Mouse (Mus musculus): ENCODE measurements around the gene Lrriq4. TPM values are rescaled to one million over a fixed set of nuclear protein-coding genes. Genes with fewer than 3 reads are reported as not detected.

The Lrriq4 gene
- polyA plus RNA-seq, 1 experiment from 2014 or later = not detected

DNA sequence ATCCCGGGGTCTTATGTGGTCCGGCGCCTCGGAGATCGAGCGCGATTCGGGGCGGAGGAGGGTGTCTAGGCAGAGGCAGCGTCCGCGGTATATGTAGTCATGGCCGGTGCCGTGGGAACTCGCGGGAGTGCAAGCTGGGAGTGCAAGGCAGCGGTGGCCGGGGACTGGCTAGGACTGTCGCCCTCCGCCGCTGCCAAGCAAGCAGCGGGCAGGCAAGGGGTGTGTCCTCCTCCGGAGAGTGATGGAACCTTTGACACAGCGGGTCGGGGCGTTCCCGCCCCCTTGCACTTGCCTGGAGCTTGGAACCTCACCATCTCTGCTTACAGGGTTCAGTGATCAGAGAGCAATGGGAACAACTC is 41.6 kb upstream of the Lrriq4 start:
- H3K27me3 ChIP-seq (ENCODE audit: control insufficient read depth, insufficient read depth, low read depth, low read length) = peaks cover 3% of the 10 kb centered on the region; the same call in 1 of the 2 replicates
- H3K36me3 ChIP-seq (ENCODE audit: control insufficient read depth, insufficient read depth, low read length) = peaks cover 7% of the 10 kb centered on the region
- H3K4me1 ChIP-seq (ENCODE audit: control insufficient read depth, insufficient read depth, low read length) = peaks cover 22% of the 10 kb centered on the region
- H3K27ac ChIP-seq (ENCODE audit: low read length) = peak overlapping the region; percentile 98
- H3K4me3 ChIP-seq (ENCODE audit: low read depth, low read length) = peak overlapping the region; percentile 93
- peak overlapping the region; percentile 68 for H3K4me2 ChIP-seq (ENCODE audit: low read length)
- 0% methylated on average over 27 of the region's 27 CpGs for WGBS
- peak overlapping the region; percentile 85 for H3K9ac ChIP-seq (ENCODE audit: low read depth, low read length)
- ATAC-seq = no peak
- H3K9me3 ChIP-seq (replicated peaks; ENCODE audit: control insufficient read depth, low read length, poor library complexity, severe bottlenecking) = no peaks in the 10 kb centered on the region

DNA sequence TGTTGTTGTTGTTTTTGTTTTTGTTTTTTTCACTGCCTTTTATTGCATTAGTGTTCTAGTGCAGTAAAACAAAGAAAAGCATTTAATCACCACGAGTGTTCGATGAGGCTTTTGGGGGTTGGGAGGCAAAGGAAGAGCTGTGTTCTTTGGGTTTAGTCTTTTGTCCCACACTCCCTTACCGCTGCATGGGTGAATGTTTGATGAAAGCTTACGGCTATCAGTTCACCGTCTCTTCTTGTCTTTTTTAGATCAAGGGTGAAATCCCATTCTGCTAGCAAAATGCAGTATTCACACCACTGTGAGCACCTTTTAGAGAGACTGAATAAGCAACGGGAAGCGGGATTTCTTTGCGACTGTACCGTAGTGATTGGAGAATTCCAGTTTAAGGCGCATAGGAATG is 41.1 kb upstream of the Lrriq4 start:
- Histone ChIP-seq H3K4me2 (ENCODE audit: low read length) (peak overlapping the region; percentile 68), H3K9ac (ENCODE audit: low read depth, low read length) (peak overlapping the region; percentile 85; the same call in 1 of the 2 replicates), H3K4me1 (ENCODE audit: control insufficient read depth, insufficient read depth, low read length) (peaks cover 24% of the 10 kb centered on the region), H3K27me3 (ENCODE audit: control insufficient read depth, insufficient read depth, low read depth, low read length) (no peaks in the 10 kb centered on the region), H3K27ac (ENCODE audit: low read length) (no peak overlapping the region), H3K9me3 (replicated peaks; ENCODE audit: control insufficient read depth, low read length, poor library complexity, severe bottlenecking) (no peaks in the 10 kb centered on the region), H3K36me3 (ENCODE audit: control insufficient read depth, insufficient read depth, low read length) (peaks cover 7% of the 10 kb centered on the region), H3K4me3 (ENCODE audit: low read depth, low read length) (peak overlapping the region; percentile 93)
- no peak for ATAC-seq
- WGBS = 22% methylated on average over 10 of the region's 10 CpGs

DNA sequence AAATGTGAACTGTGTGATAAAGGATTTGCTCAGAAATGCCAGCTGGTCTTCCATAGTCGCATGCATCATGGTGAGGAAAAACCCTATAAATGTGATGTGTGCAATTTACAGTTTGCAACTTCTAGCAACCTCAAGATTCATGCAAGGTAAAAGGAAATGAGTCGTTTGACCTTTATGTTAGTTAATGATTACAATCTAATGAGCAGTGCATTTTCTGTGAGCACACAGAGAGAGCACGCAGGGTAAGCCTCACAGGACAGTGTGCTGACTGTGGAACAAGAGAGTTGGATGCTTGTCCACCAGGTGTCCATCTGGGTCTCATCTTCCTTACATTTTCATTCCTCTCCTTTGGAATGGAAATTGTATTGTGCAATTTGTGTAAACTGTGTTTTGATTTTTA is 35.3 kb upstream of the Lrriq4 start:
- H3K36me3 ChIP-seq (ENCODE audit: control insufficient read depth, insufficient read depth, low read length) = peaks cover 31% of the 10 kb centered on the region
- no peaks in the 10 kb centered on the region for H3K27me3 ChIP-seq (ENCODE audit: control insufficient read depth, insufficient read depth, low read depth, low read length)
- no peak overlapping the region for H3K9ac ChIP-seq (ENCODE audit: low read depth, low read length)
- no peak overlapping the region for H3K4me2 ChIP-seq (ENCODE audit: low read length)
- ATAC-seq = no peak
- no peak overlapping the region for H3K4me3 ChIP-seq (ENCODE audit: low read depth, low read length)
- 93% methylated on average over 3 of the region's 3 CpGs for WGBS
- H3K9me3 ChIP-seq (replicated peaks; ENCODE audit: control insufficient read depth, low read length, poor library complexity, severe bottlenecking) = no peaks in the 10 kb centered on the region
- H3K27ac ChIP-seq (ENCODE audit: low read length) = no peak overlapping the region
- peaks cover 8% of the 10 kb centered on the region for H3K4me1 ChIP-seq (ENCODE audit: control insufficient read depth, insufficient read depth, low read length)

DNA sequence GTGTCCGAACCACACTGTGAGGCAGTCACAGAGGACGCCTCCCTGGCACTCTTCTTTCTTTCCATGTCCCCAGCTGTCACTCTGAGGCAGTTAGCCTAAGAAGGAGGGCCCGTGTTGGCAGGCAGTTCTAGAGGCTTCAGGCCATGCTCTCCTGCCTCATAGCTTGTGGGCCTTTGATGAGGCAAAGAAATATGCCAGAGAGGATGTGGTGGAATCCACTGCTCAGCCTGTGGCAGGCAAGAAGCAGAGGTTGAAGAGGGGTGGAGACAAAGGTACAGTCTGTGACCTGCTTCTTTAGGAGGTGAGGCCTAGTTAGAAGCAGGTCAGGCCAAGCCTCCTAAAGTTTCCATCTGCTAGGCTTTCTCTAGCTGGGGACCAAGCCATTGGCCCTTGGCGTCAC is 33.4 kb upstream of the Lrriq4 start:
- Histone ChIP-seq H3K27me3 (ENCODE audit: control insufficient read depth, insufficient read depth, low read depth, low read length) (no peaks in the 10 kb centered on the region), H3K27ac (ENCODE audit: low read length) (no peak overlapping the region), H3K4me2 (ENCODE audit: low read length) (no peak overlapping the region), H3K9me3 (replicated peaks; ENCODE audit: control insufficient read depth, low read length, poor library complexity, severe bottlenecking) (no peaks in the 10 kb centered on the region), H3K9ac (ENCODE audit: low read depth, low read length) (no peak overlapping the region), H3K4me3 (ENCODE audit: low read depth, low read length) (no peak overlapping the region), H3K36me3 (ENCODE audit: control insufficient read depth, insufficient read depth, low read length) (peaks cover 42% of the 10 kb centered on the region), H3K4me1 (ENCODE audit: control insufficient read depth, insufficient read depth, low read length) (peaks cover 3% of the 10 kb centered on the region)
- WGBS = 95% methylated on average over 4 of the region's 4 CpGs
- ATAC-seq = no peak

DNA sequence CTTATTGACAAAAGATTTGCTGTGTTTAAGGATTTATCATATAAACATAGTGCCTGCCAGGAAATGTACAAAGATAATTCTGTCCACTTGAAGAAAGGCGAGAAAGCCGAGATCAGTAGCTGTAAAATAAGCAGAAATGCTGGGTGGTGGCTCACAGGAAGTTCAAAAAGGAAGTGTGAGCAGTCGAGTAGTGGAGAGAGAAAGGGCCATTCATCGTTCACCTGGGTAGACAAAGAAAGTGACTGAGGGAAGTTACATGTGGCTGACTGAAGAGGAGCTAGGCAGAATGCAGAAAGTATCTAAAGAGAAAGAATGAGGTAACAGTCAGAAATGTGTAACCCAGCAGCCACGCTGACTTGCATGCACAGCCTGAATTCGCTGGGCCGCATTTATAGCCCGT is 24.2 kb upstream of the Lrriq4 start:
- Histone ChIP-seq H3K4me3 (ENCODE audit: low read depth, low read length) (no peak overlapping the region), H3K4me2 (ENCODE audit: low read length) (no peak overlapping the region), H3K27me3 (ENCODE audit: control insufficient read depth, insufficient read depth, low read depth, low read length) (no peaks in the 10 kb centered on the region), H3K4me1 (ENCODE audit: control insufficient read depth, insufficient read depth, low read length) (no peaks in the 10 kb centered on the region), H3K9me3 (replicated peaks; ENCODE audit: control insufficient read depth, low read length, poor library complexity, severe bottlenecking) (no peaks in the 10 kb centered on the region), H3K9ac (ENCODE audit: low read depth, low read length) (no peak overlapping the region), H3K27ac (ENCODE audit: low read length) (no peak overlapping the region), H3K36me3 (ENCODE audit: control insufficient read depth, insufficient read depth, low read length) (peaks cover 13% of the 10 kb centered on the region)
- ATAC-seq = no peak
- WGBS = 90% methylated on average over 8 of the region's 8 CpGs

DNA sequence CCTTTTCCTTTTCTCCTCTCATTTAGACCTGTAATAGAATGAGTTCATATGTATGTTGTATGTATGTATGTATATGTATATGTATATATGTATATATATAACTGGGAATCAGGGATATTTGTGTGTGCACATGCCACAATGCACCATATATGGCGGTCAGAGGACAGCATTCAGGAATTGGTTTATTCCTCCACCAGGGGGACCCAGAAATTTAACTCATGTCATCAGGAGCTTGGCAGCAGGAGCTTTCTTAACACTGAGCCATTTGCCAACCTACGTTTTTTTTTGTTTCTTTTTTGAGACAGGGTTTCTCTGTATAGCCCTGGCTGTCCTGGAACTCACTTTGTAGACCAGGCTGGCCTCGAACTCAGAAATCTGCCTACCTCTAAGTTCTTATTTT is 10.6 kb upstream of the Lrriq4 start:
- no peak overlapping the region for H3K27ac ChIP-seq (ENCODE audit: low read length)
- H3K9me3 ChIP-seq (replicated peaks; ENCODE audit: control insufficient read depth, low read length, poor library complexity, severe bottlenecking) = no peaks in the 10 kb centered on the region
- 60% methylated on average over 3 of the region's 3 CpGs for WGBS

DNA sequence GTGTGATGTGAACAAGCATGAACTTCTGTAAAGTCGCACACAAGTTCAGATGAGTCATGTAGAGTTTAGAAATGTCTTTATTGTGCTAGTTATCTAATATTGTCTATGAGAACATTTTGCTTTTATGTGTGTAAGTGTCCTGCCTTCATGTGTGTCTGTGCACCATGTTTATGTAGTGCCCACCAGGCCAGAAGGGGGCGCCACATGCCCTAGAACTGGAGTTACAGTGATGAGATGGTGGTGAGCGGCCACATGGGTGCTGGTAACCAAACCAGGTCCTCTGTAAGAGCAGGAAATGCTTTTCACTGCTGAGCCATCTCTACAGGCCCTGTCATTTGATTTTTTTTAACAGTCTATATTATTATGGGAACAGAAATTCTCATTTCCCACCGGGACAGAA is 8.7 kb upstream of the Lrriq4 start:
- Histone ChIP-seq H3K27me3 (ENCODE audit: control insufficient read depth, insufficient read depth, low read depth, low read length) (no peaks in the 10 kb centered on the region), H3K27ac (ENCODE audit: low read length) (no peak overlapping the region), H3K4me2 (ENCODE audit: low read length) (no peak overlapping the region), H3K9me3 (replicated peaks; ENCODE audit: control insufficient read depth, low read length, poor library complexity, severe bottlenecking) (no peaks in the 10 kb centered on the region), H3K4me3 (ENCODE audit: low read depth, low read length) (no peak overlapping the region), H3K36me3 (ENCODE audit: control insufficient read depth, insufficient read depth, low read length) (no peaks in the 10 kb centered on the region), H3K4me1 (ENCODE audit: control insufficient read depth, insufficient read depth, low read length) (no peaks in the 10 kb centered on the region), H3K9ac (ENCODE audit: low read depth, low read length) (no peak overlapping the region)
- 86% methylated on average over 4 of the region's 4 CpGs for WGBS
- no peak for ATAC-seq

More for the DNA sequence above, 10.6 kb upstream of the Lrriq4 start:
- no peaks in the 10 kb centered on the region for H3K4me1 ChIP-seq (ENCODE audit: control insufficient read depth, insufficient read depth, low read length)
- no peak for ATAC-seq
- no peaks in the 10 kb centered on the region for H3K36me3 ChIP-seq (ENCODE audit: control insufficient read depth, insufficient read depth, low read length)
- H3K4me2 ChIP-seq (ENCODE audit: low read length) = no peak overlapping the region
- H3K9ac ChIP-seq (ENCODE audit: low read depth, low read length) = no peak overlapping the region
- no peaks in the 10 kb centered on the region for H3K27me3 ChIP-seq (ENCODE audit: control insufficient read depth, insufficient read depth, low read depth, low read length)
- H3K4me3 ChIP-seq (ENCODE audit: low read depth, low read length) = no peak overlapping the region

DNA sequence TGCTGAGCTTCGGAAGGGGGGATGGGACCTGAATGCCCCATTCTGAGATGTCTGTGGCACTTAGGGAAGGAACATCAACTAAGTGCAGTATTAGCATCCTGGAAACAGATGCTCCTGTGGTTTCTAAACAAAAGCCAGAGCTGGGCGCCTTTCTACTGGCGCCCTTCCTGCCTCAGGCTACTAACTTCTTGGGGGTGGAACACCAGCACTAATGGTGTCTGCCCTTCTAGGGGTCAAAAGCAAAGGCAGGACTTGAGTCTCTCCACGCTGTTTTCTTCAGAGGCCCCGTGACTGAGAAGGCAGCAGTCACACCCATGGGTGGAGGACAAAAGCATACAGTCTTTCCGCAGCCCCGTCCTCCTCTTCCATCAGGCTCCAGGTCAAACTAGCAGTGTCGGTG is 2.5 kb downstream of the Lrriq4 start:
- no peaks in the 10 kb centered on the region for H3K9me3 ChIP-seq (replicated peaks; ENCODE audit: control insufficient read depth, low read length, poor library complexity, severe bottlenecking)
- no peaks in the 10 kb centered on the region for H3K36me3 ChIP-seq (ENCODE audit: control insufficient read depth, insufficient read depth, low read length)
- no peak for ATAC-seq
- WGBS = 56% methylated on average over 8 of the region's 8 CpGs
- H3K4me2 ChIP-seq (ENCODE audit: low read length) = no peak overlapping the region
- peaks cover 8% of the 10 kb centered on the region; the same call in 1 of the 2 replicates for H3K4me1 ChIP-seq (ENCODE audit: control insufficient read depth, insufficient read depth, low read length)
- no peak overlapping the region for H3K9ac ChIP-seq (ENCODE audit: low read depth, low read length)
- H3K27me3 ChIP-seq (ENCODE audit: control insufficient read depth, insufficient read depth, low read depth, low read length) = peaks cover 7% of the 10 kb centered on the region
- H3K27ac ChIP-seq (ENCODE audit: low read length) = no peak overlapping the region
- no peak overlapping the region for H3K4me3 ChIP-seq (ENCODE audit: low read depth, low read length)

DNA sequence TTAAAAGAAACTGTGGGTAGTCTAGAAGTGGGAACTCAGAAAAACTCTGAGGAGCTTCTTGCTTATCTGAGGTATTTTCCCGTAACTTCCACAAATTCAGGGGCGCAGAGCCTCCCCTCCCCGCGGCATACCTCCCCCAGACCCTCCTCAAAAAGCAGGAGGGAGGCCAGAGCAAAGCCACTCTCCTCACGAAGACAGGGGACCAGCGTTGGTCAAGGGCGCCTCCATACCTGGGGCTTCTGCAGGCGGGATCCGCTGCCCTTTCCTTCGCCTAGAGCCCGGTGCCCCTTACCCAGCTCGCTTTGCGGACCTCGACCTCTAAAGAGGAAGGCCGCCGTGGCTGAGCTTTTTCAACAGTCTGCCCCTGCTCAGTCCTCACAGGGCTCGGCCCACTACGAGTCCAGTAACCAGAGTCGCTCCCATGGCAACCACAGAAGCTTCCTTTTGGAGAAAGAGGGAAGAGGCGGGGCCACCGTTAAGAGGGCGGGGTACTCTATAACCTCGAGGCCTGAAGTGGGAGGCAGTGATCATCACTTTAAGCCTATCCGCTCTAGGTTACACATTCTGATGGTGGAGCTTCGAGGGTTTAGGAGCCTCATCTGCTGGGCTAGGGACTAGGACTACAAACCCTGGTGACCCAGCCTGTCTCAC is 3.3 kb downstream of the Lrriq4 start, which contains the start of gene Lrrc34:
Gene Lrrc34 (minus strand): TSS at position 430 of the 651 bp plus-strand sequence.
- Histone ChIP-seq H3K36me3 (ENCODE audit: control insufficient read depth, insufficient read depth, low read length) (no peaks in the 10 kb centered on the region), H3K27me3 (ENCODE audit: control insufficient read depth, insufficient read depth, low read depth, low read length) (peaks cover 7% of the 10 kb centered on the region), H3K27ac (ENCODE audit: low read length) (no peak within 1 kb of the TSS), H3K4me3 (ENCODE audit: low read depth, low read length) (peak within 1 kb of the TSS; percentile 33), H3K9ac (ENCODE audit: low read depth, low read length) (peak within 1 kb of the TSS; percentile 49; the same call in 1 of the 2 replicates), H3K4me2 (ENCODE audit: low read length) (peak within 1 kb of the TSS; percentile 66), H3K4me1 (ENCODE audit: control insufficient read depth, insufficient read depth, low read length) (peaks cover 8% of the 10 kb centered on the region; the same call in 1 of the 2 replicates), H3K9me3 (replicated peaks; ENCODE audit: control insufficient read depth, low read length, poor library complexity, severe bottlenecking) (no peaks in the 10 kb centered on the region)
- ATAC-seq = peak; percentile 83
- 1% methylated on average over 25 of the region's 25 CpGs for WGBS
